Mouse (Mus musculus): ENCODE data around the gene Cops4.

Cops4 gene

DNA sequence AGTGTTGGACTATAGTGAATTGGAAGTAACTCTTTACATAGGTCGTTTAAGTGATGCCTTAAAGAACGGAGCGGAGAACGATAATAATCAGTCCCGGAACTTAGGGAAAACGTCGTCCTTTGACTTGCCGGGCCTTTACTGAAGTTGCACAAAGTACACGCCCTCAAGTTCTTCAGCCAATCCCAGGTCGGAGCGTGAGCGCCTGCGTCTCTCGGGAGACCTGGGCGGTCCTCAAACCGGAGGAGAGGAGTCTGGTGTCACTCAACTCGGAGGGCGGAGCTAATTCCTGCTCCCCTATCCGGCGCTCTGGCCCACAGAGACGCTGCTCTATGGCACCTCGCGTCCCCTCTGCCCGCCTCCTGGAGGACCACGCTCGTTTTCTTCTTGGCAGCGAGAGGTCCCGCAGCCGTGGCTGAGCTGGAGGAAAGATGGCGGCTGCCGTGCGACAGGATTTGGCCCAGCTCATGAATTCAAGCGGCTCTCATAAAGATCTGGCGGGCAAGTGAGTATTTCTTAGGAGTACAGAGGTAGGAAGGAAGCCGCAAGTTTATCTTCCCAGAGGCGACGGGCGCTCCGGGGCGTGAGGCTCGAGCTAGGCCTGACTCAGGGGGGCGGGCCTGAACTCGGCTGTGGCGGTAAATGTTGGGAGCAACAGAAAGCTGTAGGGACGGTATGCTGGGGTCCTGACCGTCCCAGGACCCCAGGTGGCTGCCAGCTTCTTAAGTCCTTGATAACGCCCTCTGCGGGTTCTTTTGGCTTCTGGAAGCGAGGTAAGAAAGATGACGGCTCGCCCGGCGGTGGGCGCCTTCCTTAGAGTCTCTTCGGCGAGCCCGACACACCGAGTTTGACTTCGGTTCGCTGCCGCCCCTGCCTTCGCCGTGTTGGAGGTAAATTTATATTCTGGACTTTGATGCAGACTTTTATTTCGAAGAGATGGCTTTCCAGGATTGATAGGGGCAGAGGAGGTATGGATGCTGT, at the start of gene Cops4:
Gene Cops4 (plus strand): TSS at position 261 of the 978 bp plus-strand sequence.
- peak; percentile 98 for DNase-seq (ENCODE audit: low spot score in 2 of 2)

DNA sequence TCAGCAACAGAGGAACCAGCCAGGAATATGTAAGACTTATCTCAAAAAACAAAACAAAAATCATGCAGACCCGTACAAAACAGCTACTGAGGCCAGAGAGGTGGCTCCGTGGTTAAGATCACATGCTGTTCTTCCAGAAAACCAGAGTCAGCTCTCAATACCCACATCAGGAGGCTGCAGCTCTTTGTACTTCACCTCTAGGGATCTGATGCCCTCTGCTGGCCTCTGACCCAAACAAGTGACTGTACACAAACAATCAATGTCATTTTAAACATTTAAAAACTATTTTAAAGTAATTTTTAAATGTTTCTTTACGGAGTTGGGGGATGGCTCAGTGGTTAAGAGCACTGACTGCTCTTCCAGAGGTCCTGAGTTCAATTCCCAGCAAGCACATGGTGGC, 41.8 kb upstream of the Cops4 start:
- no peak for DNase-seq (ENCODE audit: low spot score in 2 of 2)

DNA sequence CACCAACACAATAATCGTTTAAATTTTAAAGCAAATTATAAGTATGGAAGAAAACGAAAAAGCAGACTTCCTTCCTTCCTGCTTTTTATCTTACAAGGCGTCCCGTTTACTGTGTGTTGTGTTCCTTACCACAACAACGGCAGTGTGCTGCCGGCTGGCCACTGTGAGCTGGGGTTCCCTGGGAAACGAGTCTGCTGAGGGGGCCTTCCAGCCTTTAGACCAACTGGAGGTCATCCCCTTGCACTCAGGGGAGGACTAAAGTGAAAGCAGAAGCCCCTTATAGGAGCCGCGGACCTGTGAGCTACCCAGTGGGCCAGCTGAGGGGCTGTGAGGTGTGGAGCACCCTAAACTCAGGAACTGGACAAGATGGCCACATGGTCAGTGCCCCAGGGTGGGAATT, 40.5 kb upstream of the Cops4 start:
- no peak for DNase-seq (ENCODE audit: low spot score in 2 of 2)

DNA sequence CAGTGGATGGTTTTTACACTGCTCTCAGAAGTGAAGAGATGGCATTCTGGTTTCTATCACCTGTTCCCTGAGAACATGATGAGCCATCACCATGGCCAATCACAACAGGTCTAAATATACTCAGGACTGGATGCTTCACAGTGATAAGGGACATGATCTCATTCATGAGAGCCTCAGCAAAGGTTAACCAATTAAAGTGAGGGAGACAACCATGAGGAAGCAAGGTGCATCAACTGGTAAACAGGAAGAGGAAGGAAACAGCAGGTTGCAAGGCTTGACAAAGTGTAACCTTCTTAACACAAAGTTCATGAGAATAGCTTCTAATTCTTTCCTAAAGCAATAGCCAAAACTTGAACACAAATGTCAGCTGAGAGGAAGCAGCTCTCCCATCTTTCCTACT, 34.5 kb upstream of the Cops4 start:
- no peak for DNase-seq (ENCODE audit: low spot score in 2 of 2)

DNA sequence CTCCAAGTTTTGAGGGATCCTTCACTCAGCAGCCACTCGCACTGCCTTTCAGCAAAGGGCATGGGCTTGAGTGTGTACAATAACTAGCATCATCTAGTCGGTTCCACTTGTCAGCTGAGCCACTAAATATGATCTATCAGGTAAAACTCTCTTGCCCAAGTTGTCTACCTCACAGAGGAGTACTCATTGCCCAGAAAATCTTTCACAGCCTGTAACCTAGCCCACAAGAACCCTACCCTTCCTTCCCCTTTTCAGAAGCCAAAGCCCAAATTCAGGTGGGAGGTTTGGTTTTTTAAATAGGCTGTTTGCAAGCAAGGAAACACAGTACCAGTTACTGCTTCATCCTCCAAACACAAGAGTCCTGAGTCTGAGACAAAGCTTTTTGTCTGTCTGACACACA, 31.0 kb upstream of the Cops4 start:
- no peak for DNase-seq (ENCODE audit: low spot score in 2 of 2)

DNA sequence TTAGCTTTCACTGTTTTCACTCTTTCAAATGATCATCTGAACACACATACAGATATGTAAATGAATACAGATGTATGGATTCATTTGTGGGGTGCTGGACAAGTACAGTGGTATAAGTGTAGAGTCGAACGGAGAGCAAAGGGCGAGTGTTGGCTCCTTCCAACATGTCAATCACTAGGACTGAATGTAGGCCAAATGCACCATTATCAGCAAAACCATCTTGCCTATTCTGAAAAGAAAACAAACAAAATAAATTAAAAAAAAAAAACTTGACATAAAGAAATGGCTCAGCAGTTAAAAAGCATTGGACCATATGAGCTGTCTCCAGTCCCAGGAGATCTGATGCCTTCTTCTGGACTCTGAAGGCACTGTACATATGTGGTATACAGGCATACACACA, 29.9 kb upstream of the Cops4 start:
- no peak for DNase-seq (ENCODE audit: low spot score in 2 of 2)

DNA sequence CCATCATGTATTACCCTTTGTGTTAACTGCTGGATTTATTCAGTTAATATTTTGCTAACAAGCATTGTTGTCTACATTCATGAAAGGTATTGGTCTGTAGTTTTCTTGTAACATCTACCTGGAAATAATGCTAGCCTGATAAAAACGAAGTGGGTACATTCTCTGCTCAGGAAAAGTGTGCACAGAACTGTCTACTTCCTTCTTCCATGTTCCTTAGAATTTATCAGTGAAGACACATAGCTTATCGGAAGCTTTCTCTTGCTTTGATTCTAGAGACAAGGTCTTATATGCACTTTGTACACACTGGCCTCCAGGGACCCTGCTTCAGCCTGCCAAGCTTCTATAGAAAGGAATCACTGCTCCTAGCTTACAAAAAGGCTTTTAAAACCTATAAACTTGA, 28.8 kb upstream of the Cops4 start:
- no peak for DNase-seq (ENCODE audit: low spot score in 2 of 2)

DNA sequence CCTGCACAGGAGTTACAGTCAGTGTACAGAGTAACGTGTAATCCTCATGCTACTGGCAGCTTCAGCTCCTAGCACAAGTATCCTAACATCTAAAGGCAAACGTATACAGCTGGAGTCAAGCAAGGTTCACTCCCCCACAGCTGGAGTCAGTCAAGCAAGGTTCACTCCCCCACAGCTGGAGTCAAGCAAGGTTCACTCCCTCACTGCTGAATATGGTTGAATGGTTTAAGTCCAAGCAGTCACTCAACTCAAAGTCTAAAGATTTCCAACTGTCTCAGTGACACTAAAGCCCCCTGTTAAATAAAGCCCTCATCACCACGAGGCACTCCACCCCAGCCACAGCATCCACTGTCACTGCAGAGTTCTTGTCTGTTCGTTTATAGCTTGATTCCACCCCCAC, 26.4 kb upstream of the Cops4 start:
- no peak for DNase-seq (ENCODE audit: low spot score in 2 of 2)

DNA sequence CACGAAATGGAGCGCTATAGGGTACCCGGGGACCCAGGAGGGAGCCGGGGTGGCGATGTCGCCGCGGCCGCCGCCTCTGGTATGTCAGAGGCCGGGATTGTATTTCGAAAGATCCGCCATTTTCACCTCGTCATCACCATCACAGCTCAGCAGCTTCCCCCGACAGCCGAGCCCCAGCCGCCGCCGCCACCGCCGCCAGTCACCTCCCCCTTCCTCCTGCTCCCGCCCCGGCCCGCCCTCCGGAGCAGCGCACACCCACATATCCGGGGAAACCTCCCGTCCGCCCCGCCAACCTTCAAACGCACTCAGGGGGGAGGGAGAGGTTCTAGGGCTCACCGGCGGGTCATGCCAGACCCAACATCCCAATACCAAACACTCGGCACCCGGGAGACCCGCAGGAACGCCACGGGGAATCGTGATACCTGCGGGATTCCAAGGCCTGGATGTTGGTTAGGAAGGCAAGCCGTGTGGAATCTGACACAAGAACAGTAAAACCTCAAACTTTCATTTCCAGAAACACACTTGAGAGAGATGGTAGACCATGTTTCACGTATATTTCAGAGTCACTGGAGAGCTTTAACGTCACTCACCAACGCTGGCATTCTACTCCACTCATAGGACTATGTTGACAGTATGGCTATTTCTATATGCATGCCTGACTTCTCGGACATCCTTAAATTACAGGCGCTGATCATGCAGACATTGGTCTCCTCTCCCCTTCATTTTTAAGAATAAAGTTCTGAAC, 19.5 kb upstream of the Cops4 start:
- DNase-seq (ENCODE audit: low spot score in 2 of 2), result peak; percentile 76 to 79

DNA sequence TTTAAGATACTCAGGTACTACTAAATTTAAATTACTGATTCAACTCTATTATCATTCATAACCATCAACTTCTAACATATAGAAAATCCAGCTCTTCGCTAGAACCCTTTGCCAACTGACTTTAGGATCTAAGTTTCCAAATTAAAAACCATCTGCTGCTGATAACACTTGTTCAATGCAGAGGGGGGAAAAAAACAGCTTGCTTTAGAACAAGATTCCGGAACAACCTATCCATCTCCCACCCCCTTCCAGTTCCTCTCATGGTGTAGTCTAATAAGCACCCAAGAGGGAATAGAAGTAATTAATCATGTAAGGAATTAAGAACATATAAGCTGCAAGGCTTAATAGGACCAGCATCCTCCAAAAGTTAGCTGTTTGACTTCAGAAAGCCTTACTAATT, 18.9 kb upstream of the Cops4 start:
- no peak for DNase-seq (ENCODE audit: low spot score in 2 of 2)

DNA sequence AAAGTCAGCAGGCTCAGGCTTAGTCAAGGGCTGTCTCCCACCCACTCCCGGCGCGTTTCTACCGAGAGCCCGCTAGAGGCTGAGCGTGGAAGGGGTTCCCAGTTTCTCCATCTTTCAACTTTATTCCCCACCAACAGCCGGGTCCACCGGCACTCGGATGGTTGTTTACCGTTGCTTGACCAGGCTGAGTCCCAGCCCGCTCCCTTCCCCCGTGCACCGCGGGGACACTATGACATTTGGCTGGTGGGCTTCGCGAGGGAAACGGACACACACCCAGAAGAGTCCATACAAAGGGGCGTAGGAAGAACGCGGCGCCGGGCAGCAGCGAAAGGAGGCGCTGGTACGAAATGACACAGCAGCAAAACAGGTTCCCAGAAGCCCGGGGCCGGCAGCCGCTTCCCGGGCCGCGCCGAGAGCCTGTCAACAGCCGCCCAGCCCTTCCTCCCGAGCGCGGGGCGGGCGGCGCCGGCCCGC, 18.2 kb upstream of the Cops4 start:
- peak; percentile 10 to 25 for DNase-seq (ENCODE audit: low spot score in 2 of 2)

DNA sequence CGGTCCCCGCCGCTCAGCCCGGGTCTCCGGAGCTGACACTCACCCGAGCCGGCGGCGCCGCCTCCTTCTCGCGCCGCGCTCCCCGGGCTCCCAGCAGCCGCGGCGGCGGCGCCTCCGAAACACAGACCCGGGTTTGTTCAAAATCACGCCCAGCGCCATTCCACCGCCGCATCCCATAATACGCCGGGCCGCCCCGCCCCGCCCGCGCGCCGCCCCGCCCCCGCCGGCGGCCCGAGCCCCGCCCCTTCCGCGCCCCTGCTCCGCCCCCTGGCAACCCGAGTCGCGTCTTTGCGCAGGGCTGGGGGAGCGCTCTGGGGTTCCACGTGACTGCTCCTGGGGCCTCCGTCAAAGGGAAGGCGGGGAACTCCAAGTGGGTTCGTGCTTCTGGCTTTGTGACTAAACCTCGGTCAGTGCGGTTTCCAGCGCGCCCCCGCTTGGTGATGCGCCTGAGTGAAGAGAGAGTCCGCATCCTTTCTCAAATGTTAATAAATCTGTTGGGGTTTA, 17.6 kb upstream of the Cops4 start, which contains the start of gene Lin54:
Gene Lin54 (minus strand): TSS at position 182 of the 504 bp plus-strand sequence.
- DNase-seq (ENCODE audit: low spot score in 2 of 2), result peak; percentile 93 to 94

DNA sequence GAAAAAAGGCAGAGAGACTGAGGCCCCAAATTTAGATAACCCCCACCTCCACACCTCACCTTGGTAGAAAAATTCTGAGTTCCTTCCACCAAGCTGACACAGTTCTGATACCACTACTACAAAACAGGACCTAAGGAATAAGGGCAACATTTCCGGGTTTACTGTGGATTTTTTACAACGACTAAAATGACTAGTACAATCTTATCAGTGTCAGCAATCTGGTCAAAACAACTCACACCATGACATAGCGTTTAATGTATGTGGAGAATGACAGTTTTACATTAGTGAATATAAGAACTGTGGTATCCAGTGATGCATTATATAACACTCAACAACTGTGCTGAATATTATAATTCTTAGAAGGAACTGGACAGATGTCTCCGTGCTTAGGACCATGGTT, 16.8 kb upstream of the Cops4 start:
- DNase-seq (ENCODE audit: low spot score in 2 of 2), result no peak

DNA sequence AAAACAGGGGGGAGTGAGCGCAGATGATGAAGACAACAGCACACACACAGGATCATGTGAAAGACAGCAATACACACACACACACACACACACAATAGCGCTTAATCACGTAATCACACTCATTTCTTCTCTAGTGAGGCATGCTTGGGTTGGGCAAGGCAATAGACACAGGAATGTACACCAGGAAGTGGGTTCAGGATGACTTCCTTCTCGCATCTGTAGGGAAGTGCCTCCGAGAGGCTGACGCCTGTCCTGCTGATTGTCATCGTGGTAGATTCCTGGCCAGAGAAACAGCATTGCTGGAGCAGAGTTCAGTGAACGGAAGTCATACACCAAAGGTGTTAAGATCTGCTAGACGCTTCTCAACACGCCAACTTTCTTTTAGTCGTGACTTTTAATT, 8.9 kb upstream of the Cops4 start:
- peak; percentile 19 to 35 for DNase-seq (ENCODE audit: low spot score in 2 of 2)

DNA sequence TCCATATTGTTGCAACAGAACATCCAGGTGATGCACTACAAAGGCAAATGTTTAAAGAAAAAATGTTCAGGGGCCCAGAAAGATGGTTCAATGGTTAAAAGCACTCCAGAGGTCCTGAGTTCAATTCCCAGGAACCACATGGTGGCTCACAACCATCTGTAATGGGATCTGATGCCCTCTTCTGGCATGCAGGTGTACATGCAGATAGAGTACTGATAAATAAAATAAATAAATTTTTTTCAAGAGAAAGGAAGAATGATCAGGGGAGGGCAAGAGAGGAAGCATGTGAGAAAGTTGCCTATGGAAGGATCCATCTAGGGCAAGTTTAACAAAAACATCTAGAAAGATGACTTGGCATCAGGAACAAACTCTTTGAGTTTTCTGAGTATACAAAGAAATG, 5.5 kb upstream of the Cops4 start:
- DNase-seq (ENCODE audit: low spot score in 2 of 2), result no peak

DNA sequence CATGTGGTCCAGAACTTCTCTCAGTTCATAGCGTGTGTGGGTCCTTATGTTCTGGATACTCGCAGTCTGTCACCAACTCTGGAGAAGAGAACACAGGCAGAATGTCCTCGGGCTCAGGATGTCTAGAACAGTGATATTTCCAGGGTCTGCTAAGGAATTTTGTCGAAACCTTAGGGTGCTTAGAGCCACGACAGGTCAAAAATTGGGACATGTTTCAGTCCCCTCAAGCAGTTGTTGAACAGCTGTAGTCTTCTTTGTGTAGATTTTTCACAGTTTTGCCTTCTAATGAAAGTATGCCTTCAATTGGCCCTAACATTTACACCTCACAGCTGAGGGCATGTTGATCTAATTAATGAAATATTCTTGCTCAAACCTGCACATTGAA, 910 bp downstream of the Cops4 start:
- DNase-seq (ENCODE audit: low spot score in 2 of 2), result no peak

DNA sequence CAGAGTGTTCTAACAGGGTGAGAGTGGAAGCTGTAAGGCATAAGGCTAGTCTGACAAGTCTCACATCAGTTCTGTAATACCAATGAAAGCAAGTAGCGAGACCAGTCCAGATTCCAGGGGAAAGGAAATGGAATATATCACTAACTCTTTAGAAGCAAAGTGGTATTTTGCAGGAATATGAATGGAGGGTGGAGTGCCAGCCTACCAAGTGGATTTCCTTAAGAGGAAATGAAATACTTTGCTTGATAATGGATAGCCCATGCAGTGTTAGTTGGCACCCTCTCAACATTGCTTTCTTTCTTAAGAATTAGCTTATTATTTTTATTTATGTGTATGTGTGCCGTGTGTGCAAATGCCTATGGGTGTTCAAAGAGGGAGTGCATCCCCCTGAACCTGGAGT, 2.1 kb downstream of the Cops4 start:
- no peak for DNase-seq (ENCODE audit: low spot score in 2 of 2)

DNA sequence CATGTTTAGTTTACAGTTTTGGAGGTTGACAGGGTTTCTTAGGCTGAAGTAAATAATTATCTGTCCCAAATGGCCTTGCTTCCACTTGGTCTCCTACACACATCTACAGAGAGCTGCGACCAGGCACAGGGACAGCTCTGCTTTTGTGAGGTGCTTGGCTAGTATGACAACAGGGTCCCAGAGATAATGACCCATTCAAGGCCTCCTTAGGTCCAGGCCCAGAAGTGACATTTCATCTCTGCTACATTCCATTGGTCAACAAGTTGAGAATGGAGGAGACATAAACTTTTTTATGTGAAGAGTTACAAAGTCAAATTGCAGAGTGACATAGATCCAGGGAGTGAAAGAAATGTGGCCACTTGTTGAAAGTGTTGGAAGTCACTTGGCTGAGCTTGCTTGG, 5.2 kb downstream of the Cops4 start:
- no peak for DNase-seq (ENCODE audit: low spot score in 2 of 2)

DNA sequence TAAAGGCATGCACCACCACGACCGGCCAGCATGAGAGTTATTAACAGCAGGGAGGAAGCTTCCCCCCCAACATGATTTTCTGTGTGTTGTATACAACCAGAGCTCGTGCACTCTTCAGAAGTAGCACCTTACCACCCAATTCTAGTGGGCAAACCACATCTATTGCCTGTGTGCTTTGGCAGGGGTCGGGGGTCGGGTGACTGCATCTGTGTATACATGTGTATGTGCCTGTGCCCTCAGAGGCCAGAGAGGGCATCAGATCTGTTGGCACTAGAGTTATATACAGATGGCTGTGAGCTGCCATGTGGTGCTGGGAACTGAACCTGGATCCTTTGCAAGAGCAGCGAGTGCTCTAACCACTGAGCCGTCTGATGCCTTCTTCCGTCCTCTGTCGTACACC, 6.8 kb downstream of the Cops4 start:
- DNase-seq (ENCODE audit: low spot score in 2 of 2), result no peak

DNA sequence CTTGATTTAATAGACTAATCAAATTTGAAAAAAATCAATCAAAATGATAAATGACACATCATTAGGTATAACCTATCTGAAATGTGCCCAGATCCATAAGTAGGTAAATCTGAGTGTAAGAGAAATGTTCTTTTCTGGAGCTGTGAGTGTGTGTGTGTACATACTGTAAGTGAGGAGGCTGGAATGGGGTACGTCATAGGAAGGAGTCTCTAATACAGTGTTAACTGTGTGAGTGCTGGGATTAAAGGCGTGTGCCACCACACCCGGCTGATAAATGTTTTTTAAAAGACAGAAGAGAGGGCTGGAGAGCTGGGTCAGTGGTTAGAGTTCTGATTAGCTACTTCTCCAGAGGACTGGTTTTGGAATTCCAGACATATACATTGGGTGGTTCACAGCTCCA, 7.5 kb downstream of the Cops4 start:
- no peak for DNase-seq (ENCODE audit: low spot score in 2 of 2)

DNA sequence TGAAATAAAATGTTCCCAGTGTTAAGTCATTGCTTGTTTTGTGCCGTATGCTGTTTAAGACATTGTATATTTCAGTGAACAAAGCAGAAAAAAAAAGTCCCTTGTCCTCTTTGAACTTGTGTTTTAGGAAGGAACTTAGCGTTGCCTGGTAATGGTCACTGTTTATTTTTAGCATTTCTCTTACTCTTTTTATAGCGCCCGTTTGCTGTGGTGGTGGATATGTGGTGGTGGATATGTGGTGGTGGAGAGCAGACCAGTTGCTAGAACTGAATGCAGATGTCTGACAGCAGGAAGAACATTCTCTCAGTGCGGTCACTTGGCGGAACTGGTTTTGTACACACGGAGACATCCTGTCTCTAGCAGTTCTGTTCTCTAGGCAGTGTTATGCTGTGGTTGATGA, 8.1 kb downstream of the Cops4 start:
- DNase-seq (ENCODE audit: low spot score in 2 of 2), result peak; percentile 85 to 90

DNA sequence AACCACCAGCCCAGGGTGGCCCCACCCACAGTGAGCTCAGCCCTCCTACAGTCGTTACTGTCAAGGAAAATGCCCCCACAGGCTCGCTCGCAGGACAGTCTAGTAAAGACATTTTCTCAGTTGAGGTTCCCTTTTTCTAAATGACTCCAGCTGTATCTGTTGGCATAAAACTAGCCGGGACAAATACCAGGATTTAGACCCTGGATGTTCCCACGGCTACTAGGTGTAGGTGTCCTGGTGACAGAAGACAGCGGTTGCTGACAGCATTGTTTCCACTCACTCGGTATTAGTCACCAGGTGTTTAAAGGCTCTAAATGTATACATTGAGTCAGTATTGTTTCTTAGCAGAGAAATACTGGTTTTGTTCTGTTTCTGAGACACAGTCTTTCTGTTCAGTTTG, 17.7 kb downstream of the Cops4 start:
- no peak for DNase-seq (ENCODE audit: low spot score in 2 of 2)

DNA sequence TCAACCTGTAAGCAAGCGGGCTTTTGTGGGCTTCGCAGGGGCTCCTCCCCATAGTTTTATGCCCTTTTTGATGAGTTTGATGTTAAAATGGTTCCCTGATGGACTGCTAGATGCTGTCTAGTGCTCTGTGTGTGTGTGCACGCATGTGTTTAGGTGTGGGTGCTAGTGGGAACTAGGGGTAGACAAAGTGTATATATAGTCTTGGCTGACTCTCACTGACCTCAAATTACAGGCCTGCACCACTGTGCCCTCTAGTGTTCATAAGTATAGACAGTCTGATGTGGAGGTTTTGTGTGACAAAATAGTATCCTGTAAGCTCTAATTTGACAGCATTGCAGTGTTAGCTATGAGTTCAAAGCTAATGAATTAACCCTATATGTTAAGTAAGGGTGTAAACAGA, 18.5 kb downstream of the Cops4 start:
- DNase-seq (ENCODE audit: low spot score in 2 of 2), result peak; percentile 39 to 43

Measured in natural killer cell, adult 2 months (primary cell).